Mouse (Mus musculus) gastrocnemius, postnatal 36 days (tissue): ENCODE data around the gene Sh3rf1. TPM values are rescaled to one million over a fixed set of nuclear protein-coding genes. Genes with fewer than 3 reads are reported as not detected.
A peak's percentile ranks its signal among the peaks of the same experiment; 100 is the strongest.

Experiments
- DNase-seq, 2 experiments: peaks; one replicate each; pipeline ENCODE4 v3.0.0; 2022
- intact Hi-C: fragments of 180-260 bp; cut with DNase I; formaldehyde crosslinking; loops from one replicate; pipeline ENCODE4 v1.15.1; 2025
- total RNA-seq, 2 experiments: library from RNA; stranded (reverse); gene quantifications; 2 replicates each; pipeline ENCODE4 v1.2.3; 2021

Sh3rf1 gene
- total RNA-seq, 2 experiments from 2014 or later, result 1.7 to 2.2 TPM

DNA sequence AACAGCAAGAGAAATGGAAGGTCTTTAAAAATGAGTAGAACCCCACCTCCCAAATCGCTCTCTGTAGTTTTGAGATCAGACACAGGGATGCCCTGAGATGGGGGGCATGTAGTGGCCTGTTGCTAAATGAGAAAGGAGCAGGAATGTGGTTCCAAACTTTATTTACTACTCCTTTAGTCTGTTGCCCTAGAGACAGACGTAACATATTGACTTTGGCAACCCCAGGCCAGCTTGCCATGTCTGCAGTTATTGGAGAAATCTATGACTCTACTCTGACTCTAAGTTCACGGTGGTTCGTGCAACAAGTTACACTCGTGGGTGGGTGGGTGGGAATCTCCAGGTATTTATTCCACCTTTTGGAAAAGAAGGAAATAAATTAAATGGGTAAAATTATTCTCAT lies 30.5 kb downstream of the Sh3rf1 start:
- intact Hi-C loops, result no loop called here
- no peak for DNase-seq

- DNase-seq, result no peak
- intact Hi-C loops, result no loop called here
These were observed 35.2 kb downstream of the Sh3rf1 start for GRCm38 (mm10) chr8:61258828-61259227.

DNA sequence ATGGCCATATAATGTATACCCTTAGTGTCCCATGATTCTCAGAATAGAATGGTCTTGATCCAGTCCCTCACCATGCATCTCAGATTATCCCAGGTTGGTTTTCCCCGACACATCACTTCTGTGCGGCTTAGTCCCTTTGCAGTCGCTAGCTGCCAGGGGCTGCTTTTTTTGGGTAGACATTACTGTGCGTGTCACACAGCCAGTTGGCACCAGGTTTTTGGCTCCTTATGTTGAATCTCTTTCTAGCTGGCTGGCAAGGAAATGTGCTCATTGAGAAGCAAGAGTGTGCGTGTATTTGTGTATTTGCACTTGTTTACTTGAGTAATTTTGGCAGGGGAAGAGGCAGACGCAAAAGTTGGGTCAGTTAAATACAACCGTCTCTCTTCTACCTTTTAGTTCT lies 35.9 kb downstream of the Sh3rf1 start:
- DNase-seq, result no peak
- intact Hi-C loops, result no loop called here

- no peak for DNase-seq
- intact Hi-C loops, result no loop called here
These were observed 36.9 kb downstream of the Sh3rf1 start for GRCm38 (mm10) chr8:61260530-61260929.

DNA sequence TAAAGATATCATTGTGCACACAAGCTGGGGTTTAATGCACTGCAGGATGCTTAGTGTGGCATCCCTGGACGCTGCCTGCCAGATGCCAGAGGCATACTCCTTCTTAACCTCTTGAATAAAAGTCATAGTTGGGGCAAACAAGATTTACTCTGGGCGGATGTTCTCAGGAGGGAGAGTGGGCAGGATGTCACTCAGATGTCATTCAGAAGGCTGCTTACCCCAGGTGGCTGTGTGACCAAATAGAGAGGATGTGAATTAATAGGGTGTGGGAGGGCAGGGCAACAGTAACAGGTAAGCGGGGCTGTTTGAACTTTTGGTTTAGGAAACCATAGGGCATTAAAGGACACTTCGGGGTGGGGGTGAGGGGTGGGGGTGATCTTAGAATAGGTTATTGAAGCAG lies 37.7 kb downstream of the Sh3rf1 start:
- intact Hi-C loops, result no loop called here
- DNase-seq, result no peak

DNA sequence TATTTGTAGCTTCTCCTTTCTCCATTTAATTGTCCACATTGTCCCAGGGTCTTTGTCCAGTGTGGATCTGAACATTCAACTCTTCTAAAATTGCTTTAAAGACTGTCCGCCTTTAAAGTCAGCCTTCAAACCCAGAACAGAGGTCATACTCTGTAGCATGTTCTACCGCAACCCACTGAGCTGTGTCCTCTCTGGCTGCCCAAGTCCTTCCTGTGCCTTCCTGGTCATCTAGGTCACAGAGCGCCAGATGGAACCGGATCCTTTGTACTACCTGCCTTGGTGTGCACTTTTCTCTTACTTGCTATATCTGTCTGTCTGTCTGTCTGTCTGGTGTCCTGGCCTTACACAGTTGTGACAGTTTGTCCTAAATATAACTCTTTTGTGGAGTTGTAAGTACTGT lies 40.0 kb downstream of the Sh3rf1 start:
- intact Hi-C loops, result no loop called here
- no peak for DNase-seq

DNA sequence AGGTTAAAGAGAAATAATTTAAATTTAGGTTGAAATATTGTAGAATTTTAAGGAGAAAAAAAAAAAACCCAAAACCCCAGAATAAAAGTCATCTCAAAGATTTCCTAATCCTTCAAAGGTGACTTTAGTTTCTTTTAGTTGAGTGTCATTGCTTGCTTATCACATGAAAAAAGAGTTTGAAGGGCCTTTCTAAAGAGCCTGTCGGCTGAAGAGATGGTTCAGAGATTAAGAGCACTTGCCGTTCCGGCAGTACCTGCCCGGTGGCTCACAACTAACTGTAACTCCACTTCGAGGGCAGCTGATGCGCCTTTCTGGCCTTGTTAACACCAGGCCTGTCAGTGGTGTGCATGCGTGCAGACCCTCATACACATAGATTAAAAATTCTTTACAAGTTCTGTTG lies 41.2 kb downstream of the Sh3rf1 start:
- intact Hi-C loops, result no loop called here
- no peak for DNase-seq

- intact Hi-C loops, result no loop called here
- peak in 1 of 2 experiments; percentile 27 for DNase-seq
These were observed 41.7 kb downstream of the Sh3rf1 start for GRCm38 (mm10) chr8:61265390-61265789.

- DNase-seq, result no peak
- intact Hi-C loops, result no loop called here
These were observed 43.4 kb downstream of the Sh3rf1 start for GRCm38 (mm10) chr8:61267061-61267460.

- no peak for DNase-seq
- intact Hi-C loops, result no loop called here
These were observed 44.0 kb downstream of the Sh3rf1 start for GRCm38 (mm10) chr8:61267692-61268091.

- no peak for DNase-seq
- intact Hi-C loops, result no loop called here
These were observed 44.7 kb downstream of the Sh3rf1 start for GRCm38 (mm10) chr8:61268233-61268916.

- DNase-seq, result no peak
- intact Hi-C loops, result no loop called here
These were observed 46.3 kb downstream of the Sh3rf1 start for GRCm38 (mm10) chr8:61270016-61270415.

DNA sequence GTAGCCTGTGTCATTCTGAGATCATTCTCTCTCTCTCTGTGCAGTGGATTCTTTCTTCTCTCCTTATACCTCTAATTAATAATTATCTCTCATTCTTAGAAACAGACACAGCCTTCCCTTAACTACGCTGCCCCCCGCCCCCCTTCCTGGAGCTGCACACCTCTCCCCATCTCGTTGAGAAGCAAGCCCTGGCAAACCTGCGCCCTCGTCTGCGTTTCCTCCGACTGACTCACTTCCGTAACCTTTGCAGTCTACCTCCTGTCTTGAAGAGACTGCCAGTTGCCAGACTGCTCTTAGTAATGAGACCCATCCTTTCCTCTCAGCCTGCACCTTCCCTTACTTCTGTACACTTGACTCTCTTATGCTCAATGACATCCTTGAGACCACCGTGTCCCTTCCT lies 46.9 kb downstream of the Sh3rf1 start:
- intact Hi-C loops, result no loop called here
- no peak for DNase-seq

- intact Hi-C loops, result no loop called here
- no peak for DNase-seq
These were observed 47.3 kb downstream of the Sh3rf1 start for GRCm38 (mm10) chr8:61270961-61271360.

- intact Hi-C loops, result no loop called here
These were observed 49.2 kb downstream of the Sh3rf1 start for GRCm38 (mm10) chr8:61272838-61273237.

DNA sequence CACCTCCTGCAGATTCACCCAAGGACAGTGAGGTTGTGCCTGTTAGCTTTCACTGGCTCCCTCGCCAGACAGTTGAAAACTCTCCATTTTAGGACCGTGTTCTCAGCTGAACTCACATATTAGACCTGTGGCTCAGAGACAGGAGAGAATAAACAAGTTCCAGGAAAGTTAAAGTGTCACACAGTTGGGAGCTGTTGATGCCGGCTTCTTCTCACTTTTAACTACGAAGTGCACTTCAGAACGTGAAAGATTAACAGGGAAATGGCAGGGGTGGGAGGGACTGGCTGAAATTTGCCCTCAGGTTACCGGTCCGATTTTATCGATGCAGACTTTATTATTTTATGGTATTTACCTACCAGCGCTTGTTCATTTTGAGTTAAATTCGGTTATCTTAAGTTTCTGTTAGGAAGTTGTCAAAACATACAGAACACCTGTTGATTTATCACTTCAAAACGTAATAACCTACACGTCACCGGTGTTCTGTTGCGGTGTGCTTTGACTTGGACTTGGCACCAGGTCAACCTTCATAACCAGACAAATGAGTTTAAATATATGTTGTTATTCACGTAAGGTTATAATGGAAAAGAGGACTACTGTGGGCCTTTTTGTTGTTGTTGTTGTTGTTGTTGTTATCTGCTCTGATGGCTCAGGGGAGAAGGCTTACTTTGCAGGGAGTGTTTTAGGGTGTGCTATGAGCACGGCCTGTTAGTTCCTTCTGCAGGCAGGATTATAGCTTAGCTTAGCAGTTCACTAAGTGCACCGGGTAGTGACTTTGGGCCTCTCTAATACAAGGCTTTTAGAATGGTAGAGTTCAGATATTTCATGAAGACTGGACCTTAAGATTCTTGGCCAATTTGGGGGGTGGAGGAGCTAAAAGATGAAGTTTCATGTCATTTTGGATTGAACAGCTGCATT lies 49.9 kb downstream of the Sh3rf1 start:
- intact Hi-C loops, result no loop called here
- DNase-seq, result no peak

More at GRCm38 (mm10) chr8:61272838-61273237, 49.2 kb downstream of the Sh3rf1 start:
- DNase-seq, result no peak

GRCm38 (mm10) chr8:61274602-61275462 lies 51.2 kb downstream of the Sh3rf1 start:
- DNase-seq, result no peak

DNA sequence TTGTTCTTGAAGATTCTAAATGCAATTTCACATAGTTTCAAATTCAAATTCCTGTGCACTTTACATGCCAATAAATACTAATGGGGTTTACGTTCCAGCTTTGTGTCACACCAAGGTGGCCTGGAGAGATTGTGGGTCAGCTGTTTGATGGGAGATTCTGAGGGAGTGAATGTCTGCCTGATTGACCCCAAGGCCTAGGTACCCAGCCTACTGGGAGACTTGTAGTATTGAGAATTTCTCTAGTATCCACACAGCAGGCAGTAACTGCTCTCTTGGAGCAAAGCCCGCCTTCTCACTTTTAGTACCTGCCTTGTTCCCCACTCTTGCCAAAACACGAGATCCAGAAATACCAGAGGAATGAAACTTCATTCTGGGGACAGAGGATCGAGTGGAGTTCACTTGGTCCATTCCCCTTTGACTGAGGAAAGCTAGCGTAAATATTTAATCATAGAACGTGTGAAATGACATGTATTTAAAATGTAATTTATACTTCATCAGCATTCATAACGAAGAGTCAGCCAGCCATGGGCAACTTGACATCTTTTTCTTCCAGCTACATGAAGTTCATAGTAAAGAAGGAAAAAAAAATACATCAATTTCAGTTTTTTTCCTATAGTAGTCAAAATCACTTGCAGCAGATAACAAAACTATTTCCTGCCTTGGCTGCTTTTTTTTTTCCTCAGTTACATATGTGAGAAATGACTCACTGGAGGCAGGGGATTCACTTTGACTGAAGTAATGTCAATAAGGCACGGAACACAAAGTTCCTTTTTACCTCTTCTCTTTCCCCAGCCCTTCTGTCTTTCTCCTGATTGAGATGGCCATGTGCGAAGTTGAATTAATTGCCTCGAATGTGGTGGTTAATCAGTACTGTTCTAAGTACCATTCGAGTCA lies 52.0 kb downstream of the Sh3rf1 start:
- no peak for DNase-seq
- intact Hi-C loops, result no loop called here

More at GRCm38 (mm10) chr8:61274602-61275462, 51.2 kb downstream of the Sh3rf1 start:
- intact Hi-C loops, result no loop called here

GRCm38 (mm10) chr8:61276397-61276796 lies 52.7 kb downstream of the Sh3rf1 start:
- intact Hi-C loops, result no loop called here
- no peak for DNase-seq

- no peak for DNase-seq
- intact Hi-C loops, result no loop called here
These were observed 55.4 kb downstream of the Sh3rf1 start for GRCm38 (mm10) chr8:61279030-61279429.
